Mouse (Mus musculus): ENCODE data around the gene Tmem182.

DNA sequence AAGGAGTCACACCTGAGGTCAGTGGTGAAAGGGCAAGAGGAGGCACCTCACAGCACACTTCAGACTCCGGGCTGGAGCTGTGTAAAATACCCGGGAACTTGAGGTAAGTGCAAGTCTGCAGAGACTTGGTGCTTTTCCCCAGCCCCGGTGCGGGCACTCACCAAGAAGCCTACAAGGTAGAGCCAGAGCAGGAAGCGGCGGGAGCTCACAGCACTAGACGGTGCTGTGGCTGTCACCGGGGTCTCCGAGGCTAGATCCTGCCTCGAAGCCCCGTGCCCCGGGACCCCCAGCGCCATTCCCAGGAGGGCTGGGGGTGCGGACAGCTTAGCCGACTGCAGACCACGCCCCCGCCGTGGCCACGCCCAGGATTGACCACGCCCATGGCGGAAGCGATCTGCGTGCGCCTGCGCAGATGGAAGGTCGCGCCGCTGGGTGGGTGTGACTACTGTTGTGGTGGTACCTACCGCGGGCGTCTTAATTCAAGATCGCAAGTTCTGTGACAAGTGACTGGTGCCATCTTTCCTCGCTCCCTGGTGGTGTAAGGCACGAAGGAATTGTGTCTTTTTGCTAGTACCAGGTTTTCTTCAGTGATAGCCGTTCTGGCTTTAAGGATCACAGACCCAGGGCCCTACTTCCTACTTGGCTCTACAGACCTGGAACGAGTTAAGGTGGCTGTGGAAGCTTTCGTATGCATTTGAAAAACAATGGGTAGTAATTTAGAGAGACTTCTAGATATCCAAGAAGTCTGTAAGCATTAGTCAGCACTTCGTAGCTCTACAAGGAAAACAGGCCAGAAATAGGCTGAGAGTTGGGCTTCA, 14.9 kb upstream of the Tmem182 start, which contains the start of gene Mfsd9:
- TF ChIP-seq ZNF384 (IDR thresholded peaks at IDR 0.05; ENCODE audit: low read depth, low read length) (no peak), CTCF (conservative IDR thresholded peaks at IDR 0.05 in 1 of 2, IDR thresholded peaks at IDR 0.05 in 1 of 2; ENCODE audit: low read depth in 2 of 2, low read length in 2 of 2) (no peak), POLR2A (IDR thresholded peaks at IDR 0.05; ENCODE audit: low read depth, low read length) (no peak), NELFE (IDR thresholded peaks at IDR 0.05; ENCODE audit: low read depth, low read length) (no peak), TBP (conservative IDR thresholded peaks at IDR 0.05; ENCODE audit: low read depth, low read length) (no peak), ELF1 (IDR thresholded peaks at IDR 0.05; ENCODE audit: low read depth, low read length) (no peak), CHD2 (IDR thresholded peaks at IDR 0.05; ENCODE audit: low read length) (no peak)
